Mouse (Mus musculus): ENCODE data around the gene Znrf3. TPM values are rescaled to one million over a fixed set of nuclear protein-coding genes. Genes with fewer than 3 reads are reported as not detected.

Znrf3 gene
- total RNA-seq, 2 experiments from 2014 or later, result 5.0 to 7.4 TPM

DNA sequence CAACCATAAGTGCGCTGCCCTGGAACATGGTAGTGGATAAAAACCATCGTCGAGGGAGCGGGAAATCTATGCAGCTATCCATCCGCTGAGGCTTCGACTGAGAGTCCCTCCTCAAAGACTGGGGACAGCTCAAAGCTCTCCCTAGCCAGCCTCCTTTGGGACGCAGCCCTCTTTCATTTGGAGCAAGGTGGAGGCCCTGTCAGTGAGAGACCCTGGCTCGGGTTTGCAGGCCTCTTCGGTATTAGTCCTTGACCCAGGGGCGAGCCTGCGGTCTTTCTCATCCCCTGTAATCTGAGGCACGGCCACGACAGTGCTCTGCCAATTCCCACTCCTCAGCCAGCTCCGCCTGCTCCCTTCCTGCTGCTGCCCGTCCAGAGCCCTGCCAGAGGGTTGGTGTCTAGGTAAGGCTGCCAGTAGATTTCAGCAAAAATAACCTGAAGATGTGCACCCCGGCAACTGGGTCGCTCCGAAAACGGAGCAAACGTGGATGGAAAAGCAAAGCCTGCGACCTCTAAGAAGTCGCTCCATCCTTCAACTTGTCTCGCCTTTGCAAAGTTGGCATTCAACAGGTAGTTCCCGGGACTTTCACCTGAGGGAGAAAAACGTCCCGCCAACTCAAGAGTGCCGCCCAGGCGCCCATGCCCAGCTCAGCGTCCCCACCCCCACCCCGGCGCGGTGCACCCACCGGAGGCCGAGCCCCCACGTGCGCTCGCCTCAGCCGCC is 975 bp downstream of the Znrf3 start:
- peak; percentile 10 for DNase-seq (ENCODE audit: low spot score)

DNA sequence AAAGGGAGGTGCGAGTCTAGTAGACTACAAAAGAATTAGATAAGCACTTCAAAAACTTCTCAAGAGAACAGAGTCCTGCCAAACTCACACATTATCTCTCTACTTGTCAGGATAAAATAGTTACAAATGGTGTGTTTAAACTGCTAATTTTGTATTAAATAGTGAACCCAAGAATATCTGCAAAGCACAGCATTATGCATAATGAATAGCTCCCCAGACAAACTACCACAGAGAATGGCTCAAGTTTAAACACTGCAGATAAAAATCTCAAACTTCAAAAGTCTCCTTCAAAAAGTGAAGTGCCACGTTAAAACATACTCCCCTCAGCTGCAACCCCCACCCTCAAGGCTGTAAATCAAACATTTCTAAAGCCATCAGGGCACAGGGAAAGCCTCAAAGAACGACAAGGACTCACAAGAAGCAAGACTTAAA is 2.0 kb downstream of the Znrf3 start:
- no peak for DNase-seq (ENCODE audit: low spot score)

DNA sequence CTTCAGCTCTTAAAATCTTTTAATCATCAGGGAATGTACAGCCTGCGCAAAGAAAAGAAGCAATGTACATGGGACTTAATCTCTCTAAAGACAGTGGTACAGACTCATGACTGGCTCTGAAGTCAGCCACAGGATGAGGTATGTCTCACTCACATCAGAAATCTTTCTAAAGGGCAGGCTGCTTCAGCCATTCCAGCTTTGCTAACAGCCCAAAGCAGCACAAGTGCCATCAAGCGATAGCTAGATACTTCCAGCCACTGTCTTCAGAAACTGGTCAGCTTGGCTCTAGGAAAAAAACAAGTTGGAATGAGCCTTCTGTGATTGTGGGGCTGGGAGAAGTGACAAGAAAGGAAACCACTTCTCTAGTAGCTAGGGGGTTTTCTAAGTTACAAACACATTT is 7.0 kb downstream of the Znrf3 start:
- DNase-seq (ENCODE audit: low spot score), result peak; percentile 13

DNA sequence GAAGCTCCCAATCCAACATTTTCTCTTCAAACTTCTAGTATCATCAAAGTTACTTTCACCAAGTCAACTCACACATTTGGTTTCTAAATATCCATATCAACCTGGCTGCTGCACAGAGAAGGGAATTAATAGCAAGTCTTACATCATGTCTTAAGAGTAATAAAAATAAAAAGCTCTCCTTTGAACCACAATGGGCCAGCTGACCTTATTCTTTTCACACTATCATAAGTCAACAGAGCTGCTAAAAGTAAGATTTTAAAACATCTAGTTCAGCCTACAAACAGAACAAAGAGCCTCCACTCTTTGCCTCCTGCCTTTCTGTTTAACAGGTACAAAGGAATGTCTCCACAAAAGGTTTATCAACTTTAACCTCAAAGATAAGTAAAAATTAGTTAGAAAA is 7.7 kb downstream of the Znrf3 start:
- DNase-seq (ENCODE audit: low spot score), result no peak

DNA sequence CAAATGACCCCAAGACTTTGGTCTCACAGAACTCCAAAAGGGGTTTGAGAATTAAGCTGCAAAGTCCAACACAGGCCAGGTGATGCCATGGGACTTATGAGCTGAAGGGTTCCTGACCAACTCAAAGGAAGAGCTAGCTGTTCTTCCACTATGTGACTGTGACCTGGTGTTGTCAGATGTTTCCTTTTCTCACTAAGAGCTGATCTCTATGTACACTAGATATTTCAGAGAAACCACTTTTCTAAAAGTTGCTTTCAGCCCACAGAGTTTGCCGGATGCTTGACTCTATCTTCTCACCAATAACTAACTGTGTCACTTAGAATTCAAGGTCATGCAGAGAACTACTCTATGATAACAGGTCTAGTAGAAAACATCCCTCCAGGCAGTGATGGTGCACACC is 9.2 kb downstream of the Znrf3 start:
- no peak for DNase-seq (ENCODE audit: low spot score)

DNA sequence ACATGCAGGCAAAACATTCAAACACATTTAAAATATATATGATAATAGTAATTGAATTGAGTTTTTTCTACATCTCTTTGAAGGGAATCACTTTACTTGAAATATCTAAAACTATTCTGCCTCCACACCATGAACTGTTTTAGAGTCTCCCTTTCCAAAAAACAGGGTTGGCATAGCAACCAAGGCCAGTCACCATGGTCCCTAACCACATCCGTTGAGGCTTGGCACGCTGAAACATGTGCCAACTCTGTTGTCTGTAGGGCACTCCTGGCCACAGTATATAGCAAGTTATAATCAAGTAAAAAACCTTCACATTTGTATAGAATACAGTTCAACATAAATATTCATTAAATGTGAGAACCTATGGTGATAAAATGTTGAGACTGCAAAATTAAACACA is 12.3 kb downstream of the Znrf3 start:
- DNase-seq (ENCODE audit: low spot score), result no peak

DNA sequence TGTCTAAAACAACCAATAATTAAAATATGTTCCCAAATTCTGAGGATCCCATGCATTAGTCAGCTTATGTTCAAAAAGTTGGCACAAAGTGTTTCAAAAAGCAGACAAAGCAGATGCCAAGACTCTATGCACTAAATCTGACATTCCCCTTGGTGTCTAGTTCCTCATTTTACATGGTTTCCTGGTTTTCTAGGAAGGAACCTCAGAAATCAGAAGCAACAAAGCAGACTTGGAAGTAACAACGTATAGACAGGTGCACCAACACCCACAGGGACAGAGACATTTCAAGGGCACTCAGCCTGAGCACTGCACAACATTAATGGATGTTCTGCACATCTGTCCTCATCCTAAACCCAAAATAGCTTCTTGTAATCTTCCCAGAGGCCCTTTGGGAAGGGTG is 13.8 kb downstream of the Znrf3 start:
- no peak for DNase-seq (ENCODE audit: low spot score)

DNA sequence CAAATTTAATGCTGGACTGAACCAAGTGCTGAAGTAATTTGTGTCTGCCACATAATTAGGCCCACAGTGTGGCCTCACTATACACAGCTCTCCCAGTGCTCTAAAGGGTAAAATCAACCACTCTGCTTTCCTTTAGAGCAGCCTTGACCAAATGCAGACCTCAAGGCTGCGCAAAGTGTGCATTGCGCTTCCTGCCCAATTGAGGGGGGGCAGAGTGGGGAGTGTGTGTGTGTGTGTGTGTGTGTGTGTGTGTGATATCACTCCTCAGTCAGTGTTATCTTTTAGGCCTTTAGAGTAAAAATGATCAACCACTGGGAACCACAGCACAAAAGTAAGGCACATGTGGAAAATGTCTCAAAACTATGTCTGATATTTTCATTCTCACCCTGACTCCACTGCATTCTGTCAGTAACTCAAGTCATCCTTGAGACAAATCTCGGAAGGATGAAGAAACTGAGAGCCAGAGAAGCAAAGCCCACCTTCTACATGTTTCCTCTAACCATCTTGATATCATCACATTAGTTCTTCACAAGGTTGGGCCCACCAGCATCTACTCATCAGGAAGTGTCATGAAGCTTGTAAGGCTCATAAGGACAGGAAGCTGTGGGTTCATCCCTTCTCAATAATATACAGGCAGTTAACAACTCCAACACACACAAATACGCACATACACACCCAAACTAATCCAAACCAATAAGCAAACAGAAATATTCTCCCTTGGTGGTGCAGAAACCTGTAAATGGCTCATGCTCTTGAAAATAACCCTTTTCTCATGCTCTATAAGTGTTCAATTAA is 15.1 kb downstream of the Znrf3 start:
- DNase-seq (ENCODE audit: low spot score), result no peak

DNA sequence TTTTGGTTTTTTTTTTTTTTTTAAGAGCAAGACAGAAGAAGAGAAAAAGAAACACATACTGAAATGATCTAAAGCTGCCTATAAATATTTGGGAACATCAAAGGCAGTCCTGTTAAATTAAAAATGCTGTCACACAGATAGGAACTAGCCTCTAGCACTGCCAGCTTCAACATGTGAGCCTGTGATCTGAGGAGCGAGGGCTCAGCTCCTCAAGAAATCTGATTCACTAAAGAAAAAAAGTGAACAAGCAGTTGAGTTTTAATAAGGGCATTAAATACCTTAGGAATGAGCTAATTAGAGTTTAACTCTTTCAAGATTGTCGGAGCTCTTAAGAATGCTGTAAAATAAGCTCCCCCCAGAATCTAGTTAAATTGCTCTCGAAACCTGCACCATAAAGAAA is 17.4 kb downstream of the Znrf3 start:
- DNase-seq (ENCODE audit: low spot score), result no peak

DNA sequence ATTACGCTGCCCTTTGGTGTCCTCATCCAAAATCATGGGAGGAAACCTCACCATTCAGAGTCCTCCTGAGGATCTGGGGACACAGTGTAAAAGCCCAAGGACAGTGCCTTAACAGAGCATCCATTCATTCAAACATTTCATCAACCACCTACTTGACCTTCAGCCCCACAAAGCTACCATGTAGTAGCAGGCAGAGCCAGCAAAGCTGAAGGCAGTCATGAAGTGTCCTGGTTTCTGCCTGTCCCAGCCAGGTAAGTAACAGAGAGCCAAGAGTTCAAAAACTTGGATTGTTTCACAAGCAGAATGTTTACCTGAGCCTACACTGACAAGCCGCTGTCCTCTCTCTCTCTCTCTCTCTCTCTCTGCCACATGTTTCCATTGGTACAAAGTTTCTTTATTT is 18.3 kb downstream of the Znrf3 start:
- DNase-seq (ENCODE audit: low spot score), result no peak

DNA sequence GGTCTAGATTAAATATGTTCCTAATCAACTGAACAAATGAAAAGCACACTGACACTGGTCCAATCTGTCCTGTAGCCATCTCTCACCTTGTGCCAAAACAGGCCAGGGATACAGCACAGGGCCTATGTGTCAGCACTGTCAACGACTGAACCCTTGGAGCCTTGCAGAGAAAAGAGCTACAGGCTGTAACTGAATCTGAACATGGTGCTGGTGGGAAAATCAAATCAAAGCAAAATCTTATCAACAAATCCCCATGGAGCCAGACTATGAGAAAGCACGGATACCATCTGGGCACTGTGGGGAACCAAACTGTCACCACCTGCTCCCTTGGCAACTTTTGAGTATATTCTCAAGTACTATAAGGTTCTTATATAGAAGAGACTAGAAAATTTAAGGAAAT is 19.5 kb downstream of the Znrf3 start:
- no peak for DNase-seq (ENCODE audit: low spot score)

DNA sequence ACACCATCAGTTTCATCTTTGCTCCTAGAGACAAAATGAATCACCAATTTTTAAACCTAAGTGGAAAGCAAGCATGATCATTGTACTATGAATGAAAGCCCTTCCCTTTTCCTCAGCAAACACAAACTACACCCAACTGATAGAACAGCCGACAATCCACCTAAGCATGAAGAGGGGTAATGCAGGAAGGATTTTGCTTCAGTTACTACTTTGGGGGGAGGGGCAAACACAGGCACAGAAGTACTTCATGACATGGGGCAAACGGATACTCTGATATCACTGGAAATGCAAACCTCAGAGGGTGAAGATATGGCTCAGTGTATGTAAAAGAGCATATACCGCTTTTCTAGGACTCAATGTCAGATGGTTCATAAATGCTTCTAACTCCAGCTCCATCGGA is 20.5 kb downstream of the Znrf3 start:
- no peak for DNase-seq (ENCODE audit: low spot score)

DNA sequence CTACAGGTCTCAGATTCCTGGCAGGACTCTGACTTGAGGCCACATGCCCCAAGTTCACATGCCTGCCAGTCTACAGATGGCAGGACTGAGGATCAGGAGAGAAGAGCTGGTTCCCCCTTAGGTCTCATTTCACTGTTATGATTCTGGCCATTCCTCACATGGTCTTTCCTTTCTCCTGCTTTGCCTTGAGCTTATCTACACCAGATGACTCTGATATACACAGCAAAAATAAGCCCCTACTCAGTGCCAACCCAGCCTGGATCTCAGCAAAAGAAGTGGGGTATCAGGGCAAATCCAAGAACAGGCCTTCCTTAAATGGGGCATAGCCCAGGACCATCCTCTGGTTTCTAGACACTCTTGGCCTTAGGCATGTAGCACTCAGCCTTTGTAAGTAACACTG is 21.6 kb downstream of the Znrf3 start:
- DNase-seq (ENCODE audit: low spot score), result no peak

DNA sequence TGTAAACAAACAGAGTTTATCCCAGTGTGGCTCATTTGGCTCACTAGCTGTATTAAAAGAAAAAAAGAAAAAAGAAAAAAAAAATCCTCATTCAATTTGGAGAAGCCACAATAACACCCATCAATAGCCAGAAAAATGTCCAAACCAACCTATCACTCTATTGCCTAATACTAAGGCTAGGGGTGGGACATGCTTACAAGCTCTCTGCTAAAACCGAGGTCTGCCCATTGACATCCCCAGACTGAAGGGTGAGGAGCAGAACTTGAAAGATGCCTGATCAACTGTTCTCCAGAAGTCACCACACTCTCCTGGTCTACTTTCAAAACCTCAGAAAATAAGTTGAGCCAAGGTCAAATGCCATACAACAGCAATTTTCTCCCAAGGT is 22.4 kb downstream of the Znrf3 start:
- no peak for DNase-seq (ENCODE audit: low spot score)

DNA sequence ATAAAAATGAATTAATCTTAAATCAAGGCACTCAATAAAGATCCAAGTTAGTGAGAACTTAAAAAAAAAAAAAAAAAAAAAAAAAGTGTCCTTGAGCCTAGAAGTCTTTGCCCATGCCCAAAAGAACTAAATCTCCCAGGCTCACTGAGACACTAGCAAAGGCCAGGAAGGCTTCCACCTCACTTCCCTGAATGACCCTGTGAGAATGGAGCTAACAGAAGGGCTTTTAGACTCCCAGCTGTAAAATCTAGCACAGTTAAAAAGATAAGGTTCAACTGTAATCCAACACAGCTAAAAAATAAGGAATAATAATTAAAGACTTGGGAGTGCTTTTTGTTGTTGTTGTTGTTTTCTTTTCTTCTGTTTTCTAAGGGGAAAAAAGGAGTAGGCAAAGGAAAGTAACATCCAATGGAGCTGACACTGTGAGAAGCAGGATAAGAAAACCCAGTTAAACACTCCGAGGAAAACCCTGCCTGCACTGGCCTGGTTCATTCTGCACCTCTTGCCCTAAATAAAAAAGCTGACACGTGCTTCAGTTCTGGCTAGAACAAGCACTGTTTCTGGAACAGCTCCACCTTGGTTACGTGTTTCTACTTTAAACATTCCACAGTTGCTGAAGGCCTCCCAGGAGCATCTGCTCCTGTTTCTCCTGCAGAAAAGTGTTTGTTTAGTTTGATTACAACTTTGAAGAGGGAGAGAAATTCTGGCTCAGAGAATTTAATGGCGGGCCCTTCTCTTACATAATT is 23.0 kb downstream of the Znrf3 start:
- DNase-seq (ENCODE audit: low spot score), result peak; percentile 77

DNA sequence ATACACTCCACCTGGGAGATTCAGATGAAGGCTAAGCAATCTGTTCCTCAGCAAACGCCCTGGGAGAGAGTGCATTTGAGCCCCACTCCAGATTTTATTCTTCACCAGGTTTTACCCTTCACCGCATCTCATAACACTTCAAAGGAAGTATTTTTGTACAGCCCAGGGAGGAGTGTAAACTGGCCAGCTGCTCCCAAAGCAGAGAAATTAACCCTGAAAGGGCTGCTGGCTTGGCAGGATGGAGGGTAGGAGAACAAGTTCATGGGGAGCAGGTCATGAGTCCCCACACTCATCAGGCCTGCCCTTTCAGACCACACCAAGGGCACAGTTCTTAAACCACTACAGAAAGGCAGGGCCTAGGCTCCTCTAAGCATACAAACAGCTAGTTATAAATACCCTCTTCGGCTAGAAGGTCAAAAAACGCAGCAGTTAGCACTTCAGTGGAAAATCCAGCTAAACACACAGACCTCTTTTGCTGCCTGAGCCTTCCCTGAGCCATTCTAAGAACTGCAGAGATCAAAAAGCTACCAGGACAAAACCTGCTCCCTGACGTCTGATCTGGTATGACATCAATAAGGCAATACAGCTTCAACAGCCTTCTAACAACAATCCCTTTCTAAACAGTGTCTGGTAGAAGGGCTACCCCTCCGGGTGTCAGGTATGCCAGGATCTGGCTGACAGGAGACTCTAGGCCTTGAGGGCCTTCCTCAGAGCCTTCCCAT is 28.9 kb downstream of the Znrf3 start:
- DNase-seq (ENCODE audit: low spot score), result no peak

DNA sequence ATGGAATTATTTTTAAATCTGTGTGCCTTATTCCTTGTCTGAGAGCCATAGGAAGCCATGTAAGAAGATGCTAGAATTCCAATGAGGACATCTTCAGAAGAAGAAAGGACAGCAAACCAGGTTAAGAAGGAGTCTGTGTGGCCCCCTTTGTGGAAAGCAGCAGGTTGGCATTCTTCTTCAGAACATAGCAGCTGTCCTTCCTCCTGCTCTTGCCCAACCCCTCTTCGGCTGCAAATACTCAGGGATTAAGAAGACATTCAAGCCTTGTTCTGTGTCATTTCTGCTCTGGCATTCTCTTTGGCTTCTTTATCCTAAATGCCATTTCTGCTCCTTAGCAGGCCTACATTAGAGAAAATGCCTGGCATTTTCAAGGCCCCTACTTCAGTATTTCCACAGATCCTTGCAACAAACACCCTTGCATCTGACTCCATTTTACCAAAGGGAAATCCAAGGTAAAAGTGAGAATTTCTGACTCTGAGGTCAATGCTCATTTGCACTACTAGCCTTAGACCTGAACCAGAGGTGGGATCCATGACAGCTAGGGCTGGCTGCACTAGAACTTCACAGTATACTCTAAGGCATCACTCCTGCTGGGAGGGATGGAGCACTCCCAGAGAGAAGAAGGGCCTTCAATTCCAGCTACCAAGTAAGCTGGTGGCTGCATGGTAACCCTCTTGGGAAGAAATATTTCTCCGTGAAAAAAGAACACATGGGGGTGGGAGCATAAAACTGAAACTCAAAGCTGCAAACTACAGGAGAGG is 29.6 kb downstream of the Znrf3 start:
- no peak for DNase-seq (ENCODE audit: low spot score)

DNA sequence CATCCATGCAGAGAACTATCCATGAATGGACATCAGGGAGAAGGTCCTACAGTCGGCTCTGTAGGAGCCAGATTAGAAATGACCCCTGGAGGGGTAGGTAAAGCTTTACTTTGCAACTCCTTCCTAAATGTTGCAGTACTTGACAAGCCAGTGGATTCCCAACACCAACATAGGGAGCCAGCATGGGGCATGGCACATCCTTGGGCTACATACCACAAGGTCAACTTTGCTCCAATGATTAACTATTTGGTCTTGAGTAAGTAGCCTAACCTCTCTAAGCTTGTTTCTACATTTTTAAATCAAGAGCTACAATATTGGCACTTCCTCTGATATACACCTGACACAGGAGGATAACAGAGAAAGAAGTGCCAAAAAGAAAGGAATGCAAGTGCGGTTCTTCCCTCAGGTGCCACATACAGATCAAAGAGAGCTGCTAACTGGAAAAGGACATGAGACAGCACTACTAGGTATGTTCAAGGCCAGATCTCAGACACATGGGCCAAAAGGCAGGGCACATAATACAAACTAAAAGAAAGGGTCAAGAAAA is 31.9 kb downstream of the Znrf3 start:
- DNase-seq (ENCODE audit: low spot score), result no peak

DNA sequence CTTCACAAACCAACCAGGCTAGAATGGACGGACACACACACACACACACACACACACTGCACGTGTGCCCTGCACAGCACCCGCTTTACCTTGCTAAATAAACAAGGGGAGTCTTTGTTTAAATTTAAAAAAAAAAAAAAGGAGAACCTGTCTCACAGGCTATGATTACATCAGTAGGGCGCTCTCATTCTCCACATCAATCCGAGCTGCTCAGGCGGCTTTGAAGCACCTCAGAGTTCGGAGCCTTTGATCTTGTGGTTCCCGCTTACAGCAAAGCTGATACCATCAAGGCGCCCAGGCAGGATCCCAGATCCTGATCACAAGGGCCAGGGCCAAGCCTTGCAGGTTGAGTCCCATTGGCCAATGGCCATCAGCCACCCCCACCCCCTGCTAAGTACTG is 33.1 kb downstream of the Znrf3 start:
- no peak for DNase-seq (ENCODE audit: low spot score)

DNA sequence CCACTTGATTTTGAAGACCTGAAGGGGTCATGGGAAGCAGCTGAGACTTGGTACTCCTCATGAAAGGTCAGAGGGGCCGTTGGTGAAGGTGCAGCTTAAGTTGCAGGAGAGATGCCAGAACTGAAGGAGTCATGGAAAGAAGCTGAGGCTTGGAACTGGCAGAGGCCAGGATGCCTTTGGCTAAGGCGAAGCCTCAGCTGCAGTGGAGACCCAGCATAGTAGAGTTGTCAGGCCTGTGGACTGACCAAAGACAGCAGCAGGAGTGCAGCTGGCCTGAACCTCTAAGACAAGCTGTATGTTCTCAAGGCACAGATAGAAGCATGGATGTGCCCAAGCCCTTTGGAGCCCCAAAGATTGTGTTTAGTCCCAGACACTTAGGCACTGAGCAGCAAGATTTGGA is 40.5 kb downstream of the Znrf3 start:
- peak; percentile 55 for DNase-seq (ENCODE audit: low spot score)

Data from gastrocnemius, adult 18-20 months (tissue).